In the genomic region with DNA sequence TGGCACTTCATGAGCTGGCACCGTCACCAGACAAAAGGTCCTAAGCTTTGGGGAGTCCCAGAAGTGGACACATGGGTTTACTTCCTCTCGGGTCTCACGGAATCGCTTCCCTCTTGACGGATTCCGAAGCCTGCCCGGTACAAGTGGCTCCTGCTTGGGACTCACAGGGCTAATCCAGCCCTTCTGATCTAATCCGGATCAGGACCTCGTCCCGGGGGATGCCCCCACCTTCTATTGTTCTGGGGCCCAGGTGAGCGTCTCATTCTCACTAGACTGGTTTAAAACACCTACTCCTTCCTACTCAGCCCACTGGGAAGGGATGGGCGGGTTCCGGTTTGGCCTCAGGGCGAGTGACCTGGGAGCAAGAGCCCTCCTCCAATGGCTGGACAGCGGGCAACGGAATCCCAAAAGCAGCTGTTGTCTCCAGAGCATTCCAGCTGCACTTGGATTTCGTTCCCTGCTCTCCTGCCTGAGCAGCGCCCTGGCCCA, we compare ENCODE assay signal across 8 mouse cellular contexts. TPM values are rescaled to one million over a fixed set of nuclear protein-coding genes. Genes with fewer than 3 reads are reported as not detected.
DNase-seq lines count a peak whose midpoint lies in the region; ATAC-seq lines count a peak whose summit lies in the region.

No protein-coding gene starts in this region.

- peak; percentile 49 for DNase-seq in adrenal gland, adult 2 months
- no peak for DNase-seq in adrenal gland, postnatal 36 days
- DNase-seq in ES-CJ7 (ENCODE audit: low read depth, low spot score), result peak; percentile 62
- DNase-seq in gastrocnemius, postnatal 25 days, result peak; percentile 53
- peak; percentile 43 for DNase-seq in thymus, postnatal 4 days
- DNase-seq in layer of hippocampus, adult 11-12 months (ENCODE audit: low spot score), result no peak

- no peaks in the 10 kb centered on the region for H3K9me3 ChIP-seq in kidney, embryonic 16.5 days (ENCODE audit: low read length)

- WGBS in kidney, embryonic 16.5 days, result 9% methylated on average over 18 of the region's 18 CpGs
- 7% methylated on average over 18 of the region's 18 CpGs for WGBS in macrophage (ENCODE audit: missing documents)

- peak overlapping the region; percentile 100 for H3K4me2 ChIP-seq in kidney, embryonic 16.5 days (replicated peaks; ENCODE audit: low read depth, low read length)

- peaks cover 32% of the 10 kb centered on the region for H3K4me1 ChIP-seq in kidney, embryonic 16.5 days (ENCODE audit: insufficient read depth, low read length)

- H3K79me2 ChIP-seq in macrophage (ENCODE audit: inconsistent target), result peaks cover 15% of the 10 kb centered on the region; the same call in 1 of the 2 replicates

- no peaks in the 10 kb centered on the region for H3K27me3 ChIP-seq in kidney, embryonic 16.5 days (ENCODE audit: insufficient read depth, low read length)

- H3K27ac ChIP-seq in kidney, embryonic 16.5 days (ENCODE audit: low read length), result peak overlapping the region; percentile 96
- H3K27ac ChIP-seq in macrophage, result peak overlapping the region; percentile 94

- peaks cover 49% of the 10 kb centered on the region for H3K36me3 ChIP-seq in kidney, embryonic 16.5 days (ENCODE audit: insufficient read depth, low read length)
- peaks cover 29% of the 10 kb centered on the region for H3K36me3 ChIP-seq in macrophage (ENCODE audit: inconsistent target)

- no peak for ATAC-seq in kidney, embryonic 16.5 days (ENCODE audit: low FRiP score, low TSS enrichment)

- peak overlapping the region; percentile 86 for H3K4me3 ChIP-seq in kidney, embryonic 16.5 days (ENCODE audit: low read length)
- H3K4me3 ChIP-seq in macrophage (ENCODE audit: inconsistent target), result peak overlapping the region; percentile 86

- H3K9ac ChIP-seq in kidney, embryonic 16.5 days (replicated peaks; ENCODE audit: low read length), result peak overlapping the region; percentile 85

RNA-seq across cellular contexts. Expression of a gene that starts 0.7 kb away (rescaled TPM):
- total RNA-seq in adrenal gland, adult 2 months (2021), result 10 to 100 TPM; 60.7 to 68.7 TPM
- polyA plus RNA-seq in adrenal gland, adult 2 months (2012; rRNA removed), result 76.7 and 98.4 TPM in 2 replicates
- 10 to 100 TPM; 63.6 to 75.4 TPM for total RNA-seq in adrenal gland, postnatal 36 days (2021)
- total RNA-seq in gastrocnemius, postnatal 25 days (2021), result 10 to 100 TPM; 28.2 to 37.5 TPM
- 47.6 and 48.6 TPM in 2 replicates for polyA plus RNA-seq in kidney, embryonic 16.5 days (2015; fragmentation: Nextera tagmentation; extraction: Ambion mirVana)
- 10 to 100 TPM; 10.4 to 28.4 (median 19.7) TPM for total RNA-seq in macrophage (2018; cell fraction: chromatin; rRNA removed)
- 10 to 100 TPM; 14.5 to 33.4 (median 22.2) TPM for total RNA-seq in macrophage (2018; cell fraction: cytosol; rRNA removed)
- total RNA-seq in macrophage (2018; cell fraction: nucleus; rRNA removed), result 10 to 100 TPM in 24 of 26 experiments, 1 to 10 TPM in 2; 8.2 to 28.6 (median 16.6) TPM
- polyA plus RNA-seq in macrophage (2018), result 9.6 to 20.2 TPM (median 16.5 TPM) in 3 replicates

RNA-seq across cellular contexts. Expression of a gene that starts 1.7 kb away (rescaled TPM):
- total RNA-seq in adrenal gland, adult 2 months (2021), result 10 to 100 TPM; 67.2 to 70.7 TPM
- polyA plus RNA-seq in adrenal gland, adult 2 months (2012; rRNA removed), result 325 and 372 TPM in 2 replicates
- total RNA-seq in adrenal gland, postnatal 36 days (2021), result 10 to 100 TPM; 61.1 to 72.7 TPM
- total RNA-seq in gastrocnemius, postnatal 25 days (2021), result 10 to 100 TPM in 1 of 2 experiments, 1 to 10 TPM in 1; 7.6 to 10.4 TPM
- 200 TPM in 2 replicates for polyA plus RNA-seq in kidney, embryonic 16.5 days (2015; fragmentation: Nextera tagmentation; extraction: Ambion mirVana)
- total RNA-seq in macrophage (2018; cell fraction: chromatin; rRNA removed), result 100 to 1,000 TPM; 111 to 364 (median 168) TPM
- total RNA-seq in macrophage (2018; cell fraction: cytosol; rRNA removed), result 10 to 100 TPM; 10.1 to 22.6 (median 15.8) TPM
- 100 to 1,000 TPM in 10 of 26 experiments, 10 to 100 TPM in 16; 41.5 to 236 (median 90.1) TPM for total RNA-seq in macrophage (2018; cell fraction: nucleus; rRNA removed)
- polyA plus RNA-seq in macrophage (2018), result 17.5 to 30.5 TPM (median 20.5 TPM) in 3 replicates

RNA-seq across cellular contexts. Expression of a gene that starts 7.9 kb away (rescaled TPM):
- total RNA-seq in adrenal gland, adult 2 months (2021), result 100 to 1,000 TPM in 1 of 2 experiments, 10 to 100 TPM in 1; 75.6 to 123 TPM
- 93.8 and 121 TPM in 2 replicates for polyA plus RNA-seq in adrenal gland, adult 2 months (2012; rRNA removed)
- total RNA-seq in adrenal gland, postnatal 36 days (2021), result 100 to 1,000 TPM in 1 of 2 experiments, 10 to 100 TPM in 1; 76.8 to 118 TPM
- 10 to 100 TPM; 51.9 to 54.0 TPM for total RNA-seq in gastrocnemius, postnatal 25 days (2021)
- 188 and 198 TPM in 2 replicates for polyA plus RNA-seq in kidney, embryonic 16.5 days (2015; fragmentation: Nextera tagmentation; extraction: Ambion mirVana)
- 100 to 1,000 TPM in 1 of 26 experiments, 10 to 100 TPM in 25; 24.0 to 109 (median 58.8) TPM for total RNA-seq in macrophage (2018; cell fraction: chromatin; rRNA removed)
- total RNA-seq in macrophage (2018; cell fraction: cytosol; rRNA removed), result 10 to 100 TPM; 30.6 to 55.7 (median 41.5) TPM
- total RNA-seq in macrophage (2018; cell fraction: nucleus; rRNA removed), result 10 to 100 TPM; 18.6 to 91.0 (median 42.4) TPM
- polyA plus RNA-seq in macrophage (2018), result 36.0 to 103 TPM (median 41.0 TPM) in 3 replicates

RNA-seq across cellular contexts. Expression of a gene that starts 10.6 kb away (rescaled TPM):
- total RNA-seq in adrenal gland, adult 2 months (2021), result 100 to 1,000 TPM in 1 of 2 experiments, 10 to 100 TPM in 1; 91.5 to 126 TPM
- 132 and 151 TPM in 2 replicates for polyA plus RNA-seq in adrenal gland, adult 2 months (2012; rRNA removed)
- 100 to 1,000 TPM; 119 to 121 TPM for total RNA-seq in adrenal gland, postnatal 36 days (2021)
- 1 to 10 TPM; 5.2 to 5.3 TPM for total RNA-seq in gastrocnemius, postnatal 25 days (2021)
- 148 and 150 TPM in 2 replicates for polyA plus RNA-seq in kidney, embryonic 16.5 days (2015; fragmentation: Nextera tagmentation; extraction: Ambion mirVana)
- total RNA-seq in macrophage (2018; cell fraction: chromatin; rRNA removed), result 10 to 100 TPM in 1 of 26 experiments, 1 to 10 TPM in 19, under 1 TPM in 6; 0.53 to 10.2 (median 2.6) TPM
- total RNA-seq in macrophage (2018; cell fraction: cytosol; rRNA removed), result 10 to 100 TPM in 1 of 26 experiments, 1 to 10 TPM in 25; 2.9 to 10.2 (median 5.8) TPM
- total RNA-seq in macrophage (2018; cell fraction: nucleus; rRNA removed), result 1 to 10 TPM; 3.6 to 9.9 (median 5.2) TPM
- 3.1 to 7.5 TPM (median 7.5 TPM) in 3 replicates for polyA plus RNA-seq in macrophage (2018)

RNA-seq across cellular contexts. Expression of a gene that starts 29.5 kb away (rescaled TPM):
- 1 to 10 TPM; 7.1 to 8.3 TPM for total RNA-seq in adrenal gland, adult 2 months (2021)
- 14.7 and 17.2 TPM in 2 replicates for polyA plus RNA-seq in adrenal gland, adult 2 months (2012; rRNA removed)
- total RNA-seq in adrenal gland, postnatal 36 days (2021), result 1 to 10 TPM; 5.6 to 6.3 TPM
- 1 to 10 TPM; 2.8 to 3.1 TPM for total RNA-seq in gastrocnemius, postnatal 25 days (2021)
- 10.8 and 11.0 TPM in 2 replicates for polyA plus RNA-seq in kidney, embryonic 16.5 days (2015; fragmentation: Nextera tagmentation; extraction: Ambion mirVana)
- total RNA-seq in macrophage (2018; cell fraction: chromatin; rRNA removed), result 1 to 10 TPM in 14 of 26 experiments, under 1 TPM in 6, not detected in 6; 0.46 to 5.1 (median 1.7) TPM
- under 1 TPM in 25 of 26 experiments, not detected in 1; 0.12 to 0.92 (median 0.39) TPM for total RNA-seq in macrophage (2018; cell fraction: cytosol; rRNA removed)
- 1 to 10 TPM in 10 of 26 experiments, under 1 TPM in 10, not detected in 6; 0.26 to 3.2 (median 0.99) TPM for total RNA-seq in macrophage (2018; cell fraction: nucleus; rRNA removed)
- 0.16 to 0.70 TPM (median 0.33 TPM) in 3 replicates for polyA plus RNA-seq in macrophage (2018)

Comparison
In these comparisons a context has a peak if more than half of its experiments do, and no peak if none do; other contexts are left out.
1. DNase-seq: peak in adrenal gland, adult 2 months (single experiment), ES-CJ7 (single experiment), gastrocnemius, postnatal 25 days (single experiment) and thymus, postnatal 4 days (single experiment); none in adrenal gland, postnatal 36 days (0 of 2) and layer of hippocampus, adult 11-12 months (single experiment).
2. RNA of a gene that starts 1.7 kb away (total RNA-seq): 61.1 to 72.7 TPM in adrenal gland, postnatal 36 days and 67.2 to 70.7 TPM in adrenal gland, adult 2 months; 7.6 to 10.4 TPM in gastrocnemius, postnatal 25 days; every median in the first group is over 4 times any median in the second.